Mouse (Mus musculus): ENCODE measurements around the gene Il9r.
A peak's percentile ranks its signal among the peaks of the same experiment; 100 is the strongest.

Il9r gene

DNA sequence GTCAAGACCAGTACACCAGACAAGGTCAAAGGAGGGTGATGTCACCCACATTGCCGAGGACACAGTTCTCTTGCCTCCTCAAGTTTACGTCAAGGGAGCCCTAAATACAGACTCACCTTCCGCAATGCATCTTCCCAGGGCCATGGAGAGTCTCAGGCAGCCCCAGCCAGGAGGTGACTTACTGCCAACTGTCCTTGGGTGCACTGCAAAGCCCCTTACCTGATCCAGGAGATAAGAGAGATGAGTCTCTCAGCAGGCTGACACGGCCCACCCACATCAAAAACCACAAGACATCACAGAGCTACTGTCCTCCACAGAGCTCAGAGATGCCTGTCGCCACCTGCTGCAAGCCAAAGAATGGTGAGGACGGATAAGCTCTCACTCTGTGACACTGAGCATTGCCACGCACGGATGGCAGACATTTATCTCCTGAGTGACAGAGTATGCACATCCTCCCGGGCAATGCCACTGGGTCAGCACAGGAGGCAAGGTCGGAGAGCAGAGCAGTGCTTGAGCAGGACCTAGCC is at the start of gene Il9r:
Gene Il9r, minus strand, starts transcription at position 205 of the 527 bp plus-strand sequence.
- DNase-seq (ENCODE audit: low read depth), result peak; percentile 62

DNA sequence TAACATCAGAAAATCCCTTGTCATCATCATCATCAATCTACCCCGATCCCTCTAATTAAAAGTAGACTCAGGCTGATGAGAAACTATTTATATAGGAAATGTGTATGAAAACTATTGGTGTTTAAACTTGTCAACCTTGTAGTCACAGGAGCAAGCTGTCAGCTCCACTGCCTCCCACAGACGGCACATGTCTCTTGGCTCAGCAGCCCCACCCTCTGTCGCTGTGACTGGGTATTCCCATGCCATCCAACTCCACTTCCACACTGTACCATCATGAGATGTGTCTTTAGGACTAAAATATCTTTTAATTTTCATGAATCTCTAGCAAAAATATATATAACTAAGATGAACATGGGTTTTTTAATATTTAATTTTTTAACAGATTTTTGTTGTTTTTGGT is 48.3 kb upstream of the Il9r start:
- no peak for DNase-seq (ENCODE audit: low read depth)

DNA sequence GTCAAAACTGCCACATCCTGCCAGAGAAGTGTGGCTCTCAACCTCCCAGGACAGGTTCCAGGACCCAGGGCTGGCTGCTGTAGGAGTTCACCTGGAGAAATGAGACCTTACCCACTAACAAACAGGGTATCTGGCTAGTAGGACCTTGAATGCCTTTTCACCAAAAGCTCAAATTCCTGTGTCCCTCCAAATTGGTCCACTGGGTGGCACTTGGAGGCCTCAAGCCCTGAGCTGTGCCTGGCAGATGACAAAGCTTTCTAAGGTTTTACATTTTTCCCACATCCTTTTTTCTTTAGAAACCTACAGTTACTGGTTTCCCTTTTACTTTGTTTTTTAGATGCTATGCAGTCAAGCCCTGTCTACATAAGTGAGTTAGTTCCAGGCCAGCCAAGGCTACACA is 47.0 kb upstream of the Il9r start:
- no peak for DNase-seq (ENCODE audit: low read depth)

DNA sequence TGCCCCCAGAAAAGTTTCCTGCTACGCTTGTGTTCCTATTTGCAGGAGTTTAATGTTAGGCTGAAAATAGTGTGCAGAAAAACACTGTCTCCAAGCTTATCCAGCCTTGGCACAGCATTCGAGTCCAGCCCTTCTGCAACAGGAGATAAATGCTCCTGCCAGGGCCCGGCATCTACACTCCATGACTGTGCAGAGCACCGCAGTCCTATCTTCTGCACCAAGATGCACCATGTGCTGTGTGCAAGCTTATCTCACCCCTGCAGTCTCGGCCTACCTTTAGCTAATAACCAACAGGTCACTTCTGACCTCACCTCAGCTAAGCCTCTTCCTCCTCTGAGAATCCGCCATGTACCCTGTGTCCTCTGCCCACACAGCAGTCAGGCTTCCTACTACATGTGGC is 45.5 kb upstream of the Il9r start:
- no peak for DNase-seq (ENCODE audit: low read depth)

DNA sequence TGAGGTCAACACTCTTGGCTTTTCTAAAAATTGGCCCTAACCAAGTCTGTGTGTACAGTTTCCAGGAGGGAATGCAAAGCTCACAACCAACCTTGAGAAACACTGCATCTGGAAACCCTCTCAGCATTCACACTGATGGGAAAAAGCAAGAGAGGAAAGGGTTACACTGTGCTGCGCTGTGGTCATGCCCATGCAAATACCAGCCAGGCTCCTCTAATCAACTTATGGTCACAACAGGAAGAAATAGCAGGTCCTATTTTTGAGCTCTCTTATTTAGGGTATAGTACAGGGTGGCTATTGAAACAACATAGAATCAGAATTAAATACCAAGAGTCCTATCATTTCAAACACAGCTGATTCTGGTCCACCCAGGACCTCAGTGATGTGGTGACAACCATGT is 44.5 kb upstream of the Il9r start:
- no peak for DNase-seq (ENCODE audit: low read depth)

DNA sequence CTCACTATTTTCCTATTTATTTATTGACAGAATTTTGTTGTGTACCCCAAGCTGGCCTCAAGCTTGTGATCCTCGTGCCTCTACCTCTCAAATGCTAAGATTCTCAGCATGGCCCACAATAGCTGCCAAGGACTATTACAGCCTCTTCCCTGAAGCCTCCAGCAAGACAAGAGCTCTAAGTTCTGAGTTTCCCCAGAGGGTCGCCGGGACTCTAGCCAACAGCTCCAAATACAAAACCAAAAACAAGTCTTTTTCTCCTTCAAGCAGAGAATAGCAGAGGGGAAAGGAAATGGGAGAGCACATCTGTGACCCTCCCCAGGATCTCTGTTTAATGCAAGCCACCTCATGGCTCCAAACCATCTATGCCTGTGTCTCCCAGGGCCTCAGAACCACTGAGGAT is 44.0 kb upstream of the Il9r start:
- no peak for DNase-seq (ENCODE audit: low read depth)

DNA sequence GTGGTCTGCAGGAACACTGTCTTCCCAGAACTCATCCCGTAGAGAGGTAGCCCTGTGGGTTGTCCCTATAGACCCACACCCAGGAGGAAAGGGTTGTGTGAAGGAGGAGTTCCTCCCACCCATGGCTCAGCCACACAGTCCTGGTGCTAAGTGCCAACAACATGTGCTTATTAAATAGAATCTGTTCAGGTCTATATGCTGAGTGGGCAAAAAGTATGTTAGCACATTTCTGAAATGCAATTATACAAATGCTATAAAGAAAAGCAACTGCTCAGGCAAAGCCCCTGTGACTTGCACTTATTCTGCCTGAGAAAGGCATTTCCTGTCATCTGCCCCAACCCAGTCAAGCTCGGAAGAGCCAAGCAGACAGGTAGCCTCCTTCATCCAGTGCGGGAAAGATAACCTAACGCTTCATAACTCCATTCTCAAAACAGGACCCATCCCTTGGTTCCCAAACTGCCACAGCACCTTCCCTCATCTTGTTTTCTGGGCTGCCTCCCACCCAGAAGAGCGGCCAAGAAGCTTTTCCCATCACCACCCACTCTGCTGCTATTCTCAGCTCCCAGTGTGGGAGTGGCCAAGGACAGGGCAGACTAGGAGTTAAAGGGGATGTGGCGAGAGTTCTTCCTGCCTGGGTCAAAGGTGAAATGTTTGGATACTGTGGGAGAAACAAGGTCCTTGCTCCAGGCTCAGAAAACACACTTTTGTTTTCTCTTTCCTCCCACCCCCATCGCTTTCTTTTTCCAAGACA is 43.3 kb upstream of the Il9r start:
- DNase-seq (ENCODE audit: low read depth), result no peak

DNA sequence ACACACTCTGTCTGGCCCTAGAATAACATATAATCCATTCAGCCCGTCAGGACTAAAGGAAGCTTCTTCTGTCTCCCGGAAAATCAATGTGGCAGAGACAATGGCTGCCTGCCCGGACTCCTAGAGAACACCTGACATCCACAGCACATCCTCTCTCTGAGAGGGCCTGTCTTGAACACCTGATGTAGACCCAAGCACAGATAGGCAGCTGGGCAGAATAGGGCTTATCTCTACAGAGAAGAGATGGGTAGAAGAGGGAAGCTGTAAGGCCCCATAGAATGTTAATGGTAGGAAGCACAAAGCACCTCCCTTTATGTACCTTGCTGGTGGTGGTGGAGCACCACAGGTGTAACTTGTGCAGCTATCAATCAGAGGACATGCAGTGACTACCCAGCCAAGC is 42.1 kb upstream of the Il9r start:
- DNase-seq (ENCODE audit: low read depth), result no peak

DNA sequence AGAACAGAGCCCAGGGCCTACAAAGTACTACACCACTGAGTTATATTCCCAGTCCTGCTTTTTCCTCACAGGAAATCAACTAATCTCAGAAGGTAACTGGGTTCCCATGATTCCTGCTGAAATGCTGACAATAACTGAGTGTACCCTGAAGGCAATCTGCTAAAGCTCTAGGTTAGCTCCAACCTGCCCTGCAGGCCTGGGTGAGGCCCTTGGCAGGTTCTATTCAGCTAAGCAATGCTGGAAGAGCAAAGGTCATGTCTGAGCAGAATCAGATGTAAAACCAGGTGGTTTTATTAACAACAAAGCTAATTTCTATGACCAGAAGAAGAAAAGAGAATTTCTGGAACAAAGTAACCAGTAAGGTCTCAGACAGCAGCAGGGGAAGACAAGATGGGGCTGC is 41.3 kb upstream of the Il9r start:
- DNase-seq (ENCODE audit: low read depth), result no peak

DNA sequence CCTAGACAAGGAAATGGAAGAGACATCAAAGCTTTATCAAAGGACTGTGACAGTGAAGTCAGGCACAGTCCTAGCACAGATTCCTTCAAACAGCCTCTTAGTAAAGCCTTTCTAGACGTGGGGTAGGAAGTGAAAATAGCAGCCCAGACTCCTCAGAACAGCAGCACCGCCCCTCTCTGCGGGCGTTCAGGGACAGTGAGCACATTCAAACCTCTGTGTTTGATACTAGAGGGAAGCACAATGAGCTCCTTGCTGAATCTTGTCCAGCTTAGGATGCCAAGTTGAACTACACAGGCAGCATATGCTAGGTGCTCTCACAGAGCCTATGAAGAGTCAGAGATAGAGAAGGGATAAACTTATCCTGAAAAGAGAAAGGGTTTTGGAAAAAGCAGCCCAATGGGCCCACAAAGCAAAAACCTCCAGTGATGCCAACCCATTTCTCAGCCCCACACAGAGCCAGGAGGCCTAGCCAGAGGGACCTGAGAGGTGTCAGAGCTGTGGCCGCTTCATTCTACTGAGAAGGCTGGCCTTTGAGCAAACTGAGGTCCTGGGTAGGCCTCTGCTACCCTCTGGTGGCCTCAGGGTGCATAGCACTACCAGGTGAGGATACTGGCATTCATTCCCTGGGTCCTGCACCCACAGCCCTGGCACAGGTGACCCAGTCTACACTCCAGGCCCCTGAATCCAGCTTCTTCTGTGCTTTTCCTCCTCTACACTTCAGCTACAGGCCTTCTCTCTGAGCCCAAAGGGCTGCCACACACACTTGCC is 38.2 kb upstream of the Il9r start:
- peak; percentile 85 for DNase-seq (ENCODE audit: low read depth)

DNA sequence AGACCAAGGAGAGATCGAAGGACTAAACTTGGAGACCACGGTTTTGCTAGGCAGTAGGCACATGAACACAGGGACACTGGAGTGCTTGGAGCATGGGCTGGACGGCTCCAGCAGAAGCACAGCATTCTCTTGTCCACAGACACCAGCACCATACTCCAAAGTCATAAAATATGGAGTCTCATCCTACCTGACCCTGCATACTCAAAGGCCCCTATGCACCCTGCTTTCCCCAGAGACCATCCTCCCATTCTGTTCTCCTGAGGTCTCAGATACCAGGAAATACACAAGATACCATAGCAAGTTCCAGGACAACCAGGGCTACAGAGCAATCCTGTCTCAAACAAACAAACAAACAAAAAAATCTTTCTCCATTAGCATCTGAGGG is 37.3 kb upstream of the Il9r start:
- no peak for DNase-seq (ENCODE audit: low read depth)

DNA sequence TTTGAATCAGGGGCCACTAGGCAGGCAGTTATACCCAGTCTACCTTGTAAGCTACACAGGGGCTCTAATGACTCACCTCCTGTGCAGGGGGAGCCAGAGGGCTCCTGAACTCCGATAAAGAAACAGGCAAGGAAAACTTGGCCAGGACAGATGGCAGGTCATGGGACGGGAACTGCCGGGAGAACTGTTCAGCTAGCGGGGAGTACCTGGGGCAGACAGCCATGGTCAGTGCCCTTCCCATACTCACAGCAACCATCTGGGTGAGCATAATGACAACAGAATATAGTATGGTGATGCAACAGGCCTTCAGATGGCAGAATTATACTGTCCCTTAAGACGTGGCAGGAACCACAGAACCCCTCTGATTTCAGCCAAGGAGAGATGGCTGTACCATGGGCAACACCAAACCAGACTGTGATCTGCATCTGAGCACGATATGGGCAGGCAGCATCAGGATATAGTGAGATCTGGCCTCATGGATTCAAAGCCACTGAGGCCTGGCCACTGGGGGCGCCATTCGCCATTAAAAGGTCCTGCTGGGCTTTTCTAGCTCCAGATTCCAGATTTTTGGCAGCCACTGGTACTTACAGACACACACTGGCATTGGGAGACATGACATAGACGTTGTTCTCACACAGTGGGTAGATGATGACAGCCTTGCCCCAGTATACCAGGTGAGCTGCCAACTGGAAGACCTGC is 36.8 kb upstream of the Il9r start:
- peak; percentile 51 for DNase-seq (ENCODE audit: low read depth)

DNA sequence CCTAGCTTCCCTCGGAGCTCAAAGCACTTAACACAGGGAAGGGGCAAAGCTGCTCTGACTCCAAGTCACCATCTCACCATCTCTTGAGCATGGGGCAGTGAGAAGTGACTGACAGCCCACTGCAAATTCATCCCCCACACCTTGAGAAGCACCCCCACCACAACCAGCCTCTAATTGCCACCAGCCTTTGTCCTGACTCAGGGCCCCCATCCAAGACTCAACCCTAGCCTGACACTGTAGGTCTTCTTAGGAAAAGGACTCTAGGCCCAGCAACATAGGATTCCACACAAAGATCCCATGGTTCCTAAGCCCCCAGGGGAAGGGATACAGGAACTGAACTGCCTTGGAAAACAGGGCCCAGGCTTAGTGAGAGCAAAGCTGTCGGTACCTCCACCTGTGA is 36.1 kb upstream of the Il9r start:
- DNase-seq (ENCODE audit: low read depth), result no peak

DNA sequence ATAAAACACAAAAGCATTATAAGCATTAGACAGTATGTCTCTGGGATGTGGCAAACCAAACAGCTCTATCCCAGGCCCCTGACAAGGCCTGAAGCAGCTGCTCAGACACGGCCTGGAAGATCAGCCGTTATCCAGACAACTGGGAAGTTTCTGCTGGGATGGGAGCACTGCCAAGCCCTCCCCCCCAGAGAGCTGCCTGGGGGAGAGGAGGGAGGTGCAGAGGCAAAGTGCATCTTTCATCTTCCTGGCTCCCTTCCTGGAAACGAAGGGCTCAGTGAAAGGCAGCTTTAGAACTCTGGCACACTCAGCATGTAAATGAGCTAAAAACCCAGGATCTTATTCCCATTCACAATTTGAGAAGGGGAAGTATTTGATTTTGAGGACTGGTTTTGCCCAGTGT is 35.6 kb upstream of the Il9r start:
- no peak for DNase-seq (ENCODE audit: low read depth)

DNA sequence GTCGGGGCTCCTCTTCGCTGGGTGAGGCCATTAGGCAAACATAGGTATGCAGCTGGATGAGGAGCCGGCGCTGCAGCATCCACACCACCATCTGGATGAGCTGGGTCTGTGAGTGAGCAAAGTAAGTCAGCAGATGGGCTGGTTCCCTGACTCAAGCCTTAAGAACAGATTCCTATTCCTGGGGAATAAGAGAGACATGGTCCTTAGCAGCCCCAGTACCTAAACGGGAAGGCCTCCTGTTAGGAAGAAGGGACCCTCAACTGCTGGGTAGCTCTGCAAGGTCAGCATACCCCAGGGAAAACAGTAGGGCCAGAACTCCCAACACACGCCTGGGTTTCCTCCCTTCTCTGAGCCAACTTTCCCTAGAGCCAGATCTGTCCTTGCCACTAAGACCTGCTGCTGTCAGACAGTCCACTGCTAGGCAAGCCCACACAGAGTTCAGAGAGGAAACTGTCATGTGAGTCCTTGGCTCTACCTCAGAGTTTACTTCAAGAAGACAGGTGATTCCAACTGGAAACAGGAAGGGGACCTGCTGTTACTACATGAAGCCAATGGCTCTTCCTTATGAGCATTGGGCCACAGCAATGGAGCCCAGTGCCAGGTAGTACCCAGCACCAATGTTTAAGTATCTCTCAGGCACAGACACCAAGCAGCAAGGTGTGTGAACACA is 34.9 kb upstream of the Il9r start:
- DNase-seq (ENCODE audit: low read depth), result no peak

DNA sequence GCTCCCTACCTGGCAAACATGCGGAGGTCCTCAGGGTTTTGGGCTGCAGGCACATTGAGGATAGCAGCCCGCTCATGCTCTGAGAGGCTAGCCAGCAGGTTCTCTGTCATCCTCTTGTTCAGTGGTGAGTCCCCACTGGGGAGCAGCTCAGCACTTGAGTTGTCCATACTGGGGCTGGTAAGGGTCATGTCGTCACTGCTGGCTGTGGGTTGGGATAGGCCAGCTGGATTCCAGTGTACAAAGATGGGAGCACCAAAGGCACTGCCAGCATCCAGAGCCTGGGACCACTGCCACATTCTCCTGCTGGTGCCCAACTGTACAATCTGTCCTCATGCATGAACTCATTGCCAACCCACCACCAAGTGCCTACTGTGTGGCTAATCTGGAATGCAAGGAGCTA is 33.8 kb upstream of the Il9r start:
- DNase-seq (ENCODE audit: low read depth), result no peak

DNA sequence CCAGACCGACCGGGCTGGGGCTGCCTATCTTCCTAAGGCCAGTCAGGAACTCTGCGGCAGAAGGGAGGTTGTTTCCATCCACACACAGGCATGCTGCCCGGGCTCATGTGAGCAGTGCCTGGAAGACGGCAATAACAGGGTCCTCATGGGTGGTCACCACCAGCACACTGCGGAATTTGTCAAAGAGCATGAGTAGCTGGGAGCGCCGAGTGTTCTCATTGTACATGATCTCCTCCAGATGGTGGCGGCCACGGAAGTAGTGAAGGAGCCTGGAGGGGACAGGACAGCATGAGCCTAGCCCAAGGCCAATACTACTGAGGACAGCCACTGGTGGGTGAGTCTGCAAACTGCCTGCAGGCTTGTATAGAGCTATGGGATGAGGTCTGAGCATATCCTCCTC is 32.8 kb upstream of the Il9r start:
- DNase-seq (ENCODE audit: low read depth), result no peak

DNA sequence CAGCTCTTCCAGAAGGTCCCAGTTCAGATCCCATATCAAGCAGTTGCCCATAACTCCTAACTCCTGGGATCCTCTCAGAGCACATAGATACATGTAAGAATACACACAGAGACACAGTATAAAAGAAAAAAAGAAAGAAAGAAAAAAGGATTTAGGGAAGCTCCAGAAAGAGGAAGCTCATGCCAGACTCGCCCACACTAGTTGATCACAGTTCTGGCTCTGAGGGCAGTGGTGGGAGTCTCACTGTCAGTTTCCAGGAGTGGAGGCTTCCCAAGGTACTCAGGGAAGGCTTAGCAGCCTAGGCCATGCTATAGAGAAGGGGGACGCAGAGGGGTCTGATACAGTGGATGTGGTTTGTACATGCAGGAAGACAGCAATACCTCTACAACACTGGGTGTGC is 31.0 kb upstream of the Il9r start:
- no peak for DNase-seq (ENCODE audit: low read depth)

DNA sequence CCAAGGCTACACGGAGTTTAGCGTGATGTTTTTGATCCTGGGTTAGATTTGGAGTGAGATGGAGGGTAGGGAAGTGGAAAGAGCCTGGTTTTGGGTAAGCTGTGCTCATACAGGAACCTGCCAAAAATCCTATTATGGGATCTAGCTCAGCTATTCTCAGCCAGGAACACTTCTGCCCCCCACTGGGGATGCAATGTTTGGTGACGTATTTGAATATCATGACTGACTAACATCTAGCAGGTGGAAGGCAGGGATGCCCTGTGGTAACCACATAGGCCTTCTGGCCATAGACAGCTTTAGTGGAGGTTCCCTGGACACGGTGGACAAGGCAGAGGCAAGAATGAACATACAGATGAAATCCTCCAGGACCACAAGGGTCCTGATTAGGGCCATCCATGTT is 30.1 kb upstream of the Il9r start:
- no peak for DNase-seq (ENCODE audit: low read depth)

DNA sequence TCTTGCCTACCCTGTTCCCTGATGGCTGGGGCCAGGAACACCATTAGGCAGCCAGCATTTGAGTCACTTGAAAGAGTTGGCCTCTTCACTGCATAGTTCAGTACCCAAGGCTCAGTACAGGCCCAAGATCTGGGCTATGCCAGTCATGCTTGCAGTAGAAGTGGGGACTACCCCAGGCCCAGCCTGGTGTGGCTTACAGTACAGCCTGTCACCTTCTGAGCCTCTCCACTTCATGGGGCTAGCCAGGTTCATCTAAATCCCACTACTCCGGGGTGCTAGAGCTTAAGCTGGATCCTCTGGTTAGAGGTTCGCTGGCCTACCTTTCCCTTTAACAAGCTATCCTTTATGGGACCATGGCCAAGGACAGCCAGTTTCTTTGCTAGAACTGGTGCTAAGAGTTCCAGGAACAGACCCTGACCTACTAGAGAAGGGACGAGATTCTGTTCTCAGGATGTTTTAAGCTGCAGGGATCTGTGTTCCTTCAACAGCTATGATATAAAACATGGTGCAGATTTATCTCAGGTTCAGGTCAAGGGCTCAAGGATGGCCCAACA is 28.3 kb upstream of the Il9r start:
- no peak for DNase-seq (ENCODE audit: low read depth)

DNA sequence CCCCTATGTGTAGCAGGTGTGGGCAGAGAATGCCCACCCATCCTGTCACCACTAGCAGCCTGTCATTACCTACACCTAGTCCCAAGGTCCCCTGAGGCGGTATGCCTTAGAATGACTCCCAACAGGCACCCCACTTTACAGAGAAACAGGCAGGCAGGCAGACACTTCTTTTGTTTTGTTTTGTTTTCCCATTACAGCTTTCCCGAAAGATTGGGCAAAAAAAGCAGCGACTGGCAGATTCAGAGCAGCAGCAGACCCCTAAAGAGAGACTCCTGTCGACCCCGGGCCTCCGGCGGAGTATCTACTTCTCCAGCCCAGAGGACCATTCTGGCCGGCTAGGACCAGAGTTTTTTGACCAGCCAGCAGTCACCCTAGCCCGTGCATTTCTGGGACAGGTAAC is 27.5 kb upstream of the Il9r start:
- DNase-seq (ENCODE audit: low read depth), result no peak

DNA sequence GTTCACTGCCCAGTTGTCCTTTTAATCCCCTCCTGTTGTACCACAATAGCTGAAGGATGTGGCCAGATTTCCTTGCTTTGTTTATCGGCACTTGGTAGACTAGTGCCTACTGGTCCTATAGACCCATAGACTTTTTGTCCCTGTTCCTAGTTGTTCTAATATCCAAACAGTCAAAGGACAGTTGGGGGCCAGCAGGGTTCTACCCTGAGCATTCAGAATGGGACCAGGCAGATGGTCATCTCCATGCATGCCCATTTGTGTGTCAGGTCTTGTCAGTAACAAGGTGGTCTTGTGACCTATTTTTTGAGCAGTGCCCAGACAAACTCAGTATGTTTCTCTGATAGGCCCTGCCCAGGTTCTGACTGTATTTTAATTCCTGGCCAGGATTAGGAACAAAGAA is 27.0 kb upstream of the Il9r start:
- no peak for DNase-seq (ENCODE audit: low read depth)

All from naive thymus-derived CD4-positive, alpha-beta T cell, adult 2 months (primary cell).